Mouse (Mus musculus) regulatory T cell (primary cell): ENCODE data around the gene Emb.

Experiments
- in situ Hi-C: fragments of 300-600 bp; cut with MboI, MseI; formaldehyde crosslinking; loops from one replicate; pipeline ENCODE4 v1.15.1; 2025; ENCODE audit warnings: high pct_unique_total_duplicates

Gene Emb

DNA sequence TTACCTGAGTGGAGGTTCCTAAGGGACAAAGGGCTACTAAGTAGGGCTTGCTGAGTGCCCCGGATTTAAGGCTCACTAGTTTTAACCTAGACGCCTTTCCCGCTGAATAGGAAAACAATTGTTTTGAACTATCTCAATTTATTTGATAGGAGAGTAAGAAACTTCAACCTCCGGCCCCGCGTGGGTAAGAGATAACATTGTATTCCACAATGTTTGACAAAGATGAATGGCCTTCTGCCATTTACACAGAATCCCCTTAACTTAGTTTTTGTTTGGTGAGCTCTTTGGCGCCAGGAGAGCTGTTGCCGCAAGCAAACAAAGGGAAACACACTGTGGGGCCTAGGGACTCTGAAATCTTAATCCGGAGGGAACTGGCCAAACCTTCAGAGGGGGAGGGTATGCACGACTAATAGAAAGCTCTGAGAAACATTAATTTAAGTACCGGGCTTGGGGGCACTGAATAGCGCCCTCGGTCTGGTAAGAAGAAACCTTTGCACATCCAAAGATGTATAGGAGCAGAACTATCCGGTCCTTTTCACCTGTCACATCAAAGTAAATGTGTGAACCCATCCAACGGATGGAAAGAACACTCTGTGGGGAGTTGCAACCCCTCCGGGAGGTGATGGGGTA lies 11.7 kb downstream of the Emb start:
- in situ Hi-C loops, result loop anchor here (10.0 to 25.0 kb wide), 2 partner anchors 195 to 1167 kb away; partner anchors contain the start of genes B430218F22Rik, Mrps30 and Parp8

DNA sequence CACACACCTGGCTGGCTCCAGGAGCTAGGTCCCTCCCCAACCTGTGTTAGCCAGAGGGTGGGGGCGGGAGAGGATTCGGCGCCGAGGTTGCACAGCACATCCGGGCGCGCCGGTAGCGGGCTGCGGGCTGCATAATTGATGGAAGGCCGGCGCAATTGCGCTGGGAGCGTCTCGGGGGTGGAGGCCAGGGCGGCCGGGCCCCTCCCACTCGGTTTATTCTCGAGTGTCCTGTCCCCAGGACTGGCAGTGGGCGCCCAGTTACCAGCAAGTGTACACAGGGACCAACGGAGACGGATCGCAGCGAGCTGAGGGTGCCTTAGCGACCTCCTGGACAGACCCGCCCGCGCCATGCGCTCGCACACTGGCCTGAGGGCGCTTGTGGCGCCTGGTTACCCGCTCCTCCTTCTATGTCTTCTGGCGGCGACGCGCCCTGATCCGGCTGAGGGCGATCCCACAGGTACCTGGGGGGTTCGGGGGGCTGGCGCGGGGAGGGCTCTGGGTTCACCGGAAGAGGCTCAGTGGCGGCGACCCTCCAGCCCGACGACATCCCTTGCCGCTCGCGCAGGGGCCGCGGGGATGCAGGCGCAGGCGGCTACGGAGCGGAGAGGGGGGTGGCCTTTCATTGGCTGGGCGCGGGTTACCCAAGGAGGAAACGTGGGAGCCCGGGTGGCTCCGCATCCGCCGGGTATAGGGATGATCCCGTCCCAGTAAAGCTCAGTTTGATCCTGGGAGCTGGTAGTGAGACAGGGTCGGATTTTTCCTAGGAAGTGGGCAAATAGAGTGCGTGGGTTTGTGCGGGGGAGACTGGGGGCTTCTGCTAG lies 12.4 kb downstream of the Emb start, which contains the start of gene Gm17509:
Gm17509 (minus strand) TSS at position 575 of the 821 bp plus-strand sequence.
- in situ Hi-C loops, result loop anchor here (25.0 kb wide), 1 partner anchor 1167 kb away; the partner anchor contains the start of genes B430218F22Rik and Mrps30

DNA sequence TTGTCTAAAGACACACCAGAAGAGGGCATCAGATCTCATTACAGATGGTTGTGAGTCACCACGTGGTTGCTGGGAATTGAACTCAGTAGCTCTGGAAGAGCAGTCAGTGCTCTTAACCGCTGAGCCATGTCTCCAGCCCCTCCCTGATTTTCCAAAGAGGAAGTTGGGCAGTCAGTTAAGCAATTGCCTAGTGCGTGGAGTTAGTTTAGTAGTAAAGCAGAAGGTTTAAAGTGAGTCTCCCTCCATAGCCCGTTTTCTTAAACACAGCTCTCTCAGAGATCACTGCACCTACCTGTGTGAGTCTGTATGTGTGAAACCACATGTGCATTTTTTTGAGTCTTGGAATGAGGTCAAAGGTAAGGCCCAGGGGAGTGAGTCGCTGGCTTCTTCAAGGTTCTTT lies 14.8 kb downstream of the Emb start:
- in situ Hi-C loops, result loop anchor here (25.0 kb wide), 1 partner anchor 1164 kb away; the partner anchor contains the start of genes B430218F22Rik and Mrps30

DNA sequence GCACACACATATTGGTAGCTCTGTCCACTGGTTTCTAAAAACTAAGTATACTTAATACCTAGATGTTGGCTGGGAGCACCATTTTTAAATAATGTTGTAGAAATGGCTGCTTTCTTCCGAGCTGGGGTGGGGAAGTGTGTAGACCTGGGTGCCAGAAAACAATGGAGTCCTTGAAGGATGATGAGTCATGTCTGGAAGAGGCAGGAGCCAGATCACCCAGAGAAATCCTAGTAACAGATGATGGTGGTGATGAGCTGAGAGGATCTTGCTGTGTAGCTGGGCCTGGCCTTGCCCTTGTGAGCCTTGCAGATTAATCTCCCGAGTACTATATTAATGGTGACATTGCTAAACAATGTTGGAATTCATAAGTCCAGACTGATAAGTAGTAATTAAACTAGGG lies 16.6 kb downstream of the Emb start:
- in situ Hi-C loops, result loop anchor here (25.0 kb wide), 1 partner anchor 1162 kb away; the partner anchor contains the start of genes B430218F22Rik and Mrps30

- in situ Hi-C loops, result no loop called here
Observed at GRCm38 (mm10) chr13:117225561-117225960, 17.2 kb downstream of the Emb start.

DNA sequence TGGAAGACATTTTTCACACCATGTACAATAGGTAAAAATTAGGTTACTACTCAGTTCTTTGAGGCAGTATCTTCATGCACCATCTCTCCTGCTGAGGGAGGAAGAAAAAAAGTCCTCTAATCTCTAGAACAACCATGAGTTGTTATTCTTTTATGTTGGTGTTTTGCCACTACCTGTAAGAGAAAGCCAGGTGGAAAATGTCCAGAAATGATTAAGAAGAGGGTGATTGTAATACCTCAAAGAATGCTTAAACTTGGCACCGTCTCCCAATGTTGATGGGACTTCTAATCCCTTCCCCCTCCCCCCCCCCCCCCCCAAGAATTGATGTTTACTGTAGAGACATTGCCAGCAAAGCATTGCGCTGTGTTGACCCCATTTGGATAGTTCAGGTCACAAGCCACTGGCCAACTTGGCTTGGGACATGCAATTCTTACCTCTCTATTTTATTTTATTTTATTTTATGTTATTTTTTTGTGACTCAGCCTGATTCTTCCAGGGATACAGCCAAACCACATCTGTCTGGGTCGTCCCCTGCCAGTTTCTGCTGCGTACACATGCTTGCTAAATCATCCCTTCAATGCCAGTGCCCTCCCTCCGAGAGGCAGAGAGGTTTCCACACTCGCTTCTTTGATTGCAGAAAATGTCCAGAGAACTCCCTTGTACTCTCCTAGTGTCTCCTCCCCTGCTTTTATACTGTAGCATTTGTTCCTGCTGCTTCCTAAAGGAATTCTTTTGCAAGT lies 22.2 kb downstream of the Emb start:
- in situ Hi-C loops, result no loop called here

- in situ Hi-C loops, result no loop called here
Observed at GRCm38 (mm10) chr13:117233808-117234207, 25.5 kb downstream of the Emb start.

- in situ Hi-C loops, result no loop called here
Observed at GRCm38 (mm10) chr13:117234486-117234885, 26.1 kb downstream of the Emb start.

GRCm38 (mm10) chr13:117235530-117236212 lies 27.3 kb downstream of the Emb start:
- in situ Hi-C loops, result loop anchor here (5.0 kb wide), 1 partner anchor 33 kb away; no protein-coding TSS in a partner anchor

DNA sequence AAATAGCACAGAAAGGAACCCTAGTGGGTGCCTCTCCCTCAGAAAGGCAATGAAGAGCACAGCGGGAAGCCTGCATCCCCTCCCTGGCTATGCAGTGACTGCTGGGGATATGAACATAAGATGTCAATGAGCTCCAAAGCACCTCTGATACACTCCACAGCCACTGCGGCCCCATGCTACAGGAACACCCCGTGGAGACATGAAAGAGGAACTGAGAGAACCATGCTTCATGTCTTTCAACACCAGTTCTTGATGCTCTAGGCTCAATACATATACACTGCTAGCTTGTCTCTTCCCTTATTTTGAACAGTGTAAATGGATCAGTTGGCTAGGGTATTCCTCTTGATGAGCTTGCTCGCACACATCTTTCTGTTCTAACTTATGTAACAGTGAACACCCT lies 28.8 kb downstream of the Emb start:
- in situ Hi-C loops, result loop anchor here (5.0 kb wide), 1 partner anchor 35 kb away; no protein-coding TSS in a partner anchor

- in situ Hi-C loops, result no loop called here
Observed at GRCm38 (mm10) chr13:117242063-117242462, 33.7 kb downstream of the Emb start.

DNA sequence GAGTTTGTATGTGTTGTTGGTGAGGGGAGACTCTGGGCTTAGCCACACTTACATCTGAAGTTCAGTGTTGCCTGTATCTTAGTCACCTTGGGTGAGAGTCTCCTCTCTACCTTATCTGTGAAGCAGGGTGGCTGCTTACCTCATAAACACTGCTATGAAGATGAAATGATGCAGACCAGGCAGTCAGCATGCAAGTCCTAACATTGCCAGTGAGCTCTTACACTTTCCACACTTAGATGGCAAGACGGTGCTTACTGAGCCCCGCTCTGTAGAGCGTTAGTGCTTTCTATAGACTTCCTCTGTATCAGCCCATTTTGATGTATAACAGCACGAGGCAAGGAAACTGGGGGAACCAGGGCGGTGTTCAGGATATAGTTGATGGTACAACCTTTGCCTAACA lies 34.3 kb downstream of the Emb start:
- in situ Hi-C loops, result no loop called here

DNA sequence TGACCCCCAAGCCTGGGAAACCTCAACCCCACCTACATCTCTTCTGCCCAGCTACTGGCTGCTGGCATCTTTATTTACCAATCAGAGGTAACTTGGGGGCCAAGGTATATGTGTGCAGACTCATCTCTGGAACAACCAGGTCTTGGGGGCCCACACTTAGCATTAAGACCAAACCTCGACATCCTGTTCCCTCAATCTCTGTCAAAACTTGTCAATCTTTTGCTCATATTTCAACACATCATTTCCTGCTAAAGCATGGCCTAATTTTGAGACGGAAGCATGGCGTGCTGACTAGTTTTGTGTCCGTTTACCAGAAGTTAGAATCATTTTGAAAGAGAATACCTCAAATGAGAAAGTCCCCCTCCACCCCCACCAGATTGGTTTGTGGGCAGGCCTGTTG lies 52.4 kb downstream of the Emb start:
- in situ Hi-C loops, result no loop called here

DNA sequence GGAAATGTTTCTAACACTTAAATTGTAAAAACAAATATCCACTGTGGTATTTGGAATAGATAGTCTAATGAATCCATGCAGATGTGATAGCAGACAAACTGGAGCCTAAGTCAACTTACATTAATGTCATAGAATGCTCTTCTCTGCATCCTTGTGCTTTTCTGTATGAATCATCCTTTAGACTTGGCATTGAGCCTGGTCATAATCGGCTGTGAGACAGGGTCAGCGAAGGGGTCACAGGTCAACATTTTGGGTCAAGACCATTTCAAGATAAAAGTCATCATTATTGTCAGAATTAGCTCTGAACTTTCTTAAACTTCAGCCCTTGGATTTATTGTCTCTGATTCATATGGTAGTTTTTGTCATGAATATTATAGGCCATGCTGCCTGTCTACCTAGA lies 57.8 kb downstream of the Emb start:
- in situ Hi-C loops, result no loop called here

DNA sequence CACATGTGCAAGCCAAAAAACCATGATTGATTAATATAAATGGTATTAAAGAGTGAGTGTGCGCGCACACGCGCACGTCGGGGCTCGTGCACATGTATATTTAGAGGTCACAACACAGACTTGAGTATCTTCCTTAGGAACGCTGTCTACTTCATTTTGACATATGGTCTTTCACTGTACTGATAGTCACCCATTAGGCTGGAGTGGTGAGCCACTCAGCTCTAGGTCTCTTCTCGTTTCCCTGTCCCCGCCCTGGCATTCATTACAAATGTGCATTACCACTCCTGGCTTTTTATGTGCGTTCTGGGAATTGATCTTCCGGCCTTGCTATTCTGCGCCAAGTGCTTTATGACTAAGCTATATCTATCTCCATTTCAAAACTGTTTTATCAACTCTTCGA lies 59.6 kb downstream of the Emb start:
- in situ Hi-C loops, result no loop called here

GRCm38 (mm10) chr13:117284036-117284435 lies 75.7 kb downstream of the Emb start:
- in situ Hi-C loops, result no loop called here

DNA sequence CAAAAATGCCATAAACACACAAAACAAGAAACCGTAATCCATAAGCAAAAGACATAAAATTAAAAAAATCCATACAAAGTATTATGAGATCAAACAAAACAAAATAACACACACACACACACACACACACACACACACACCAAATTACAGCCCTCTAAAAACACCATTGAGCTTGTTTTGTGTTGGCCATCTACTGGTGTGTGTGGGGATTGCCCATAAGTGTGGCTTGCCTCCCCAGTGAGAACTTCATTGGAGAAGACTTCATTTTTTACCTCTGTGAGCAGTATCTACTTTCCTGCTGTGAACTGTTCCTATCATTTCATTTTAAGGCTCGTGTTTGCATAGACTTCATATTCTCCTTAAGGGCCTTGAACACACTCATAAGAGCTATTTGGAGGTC lies 78.6 kb downstream of the Emb start:
- in situ Hi-C loops, result loop anchor here (5.0 kb wide), 1 partner anchor 80 kb away; the partner anchor contains the start of gene Emb

- in situ Hi-C loops, result loop anchor here (5.0 kb wide), 1 partner anchor 80 kb away; the partner anchor contains the start of gene Emb
Observed at GRCm38 (mm10) chr13:117287400-117287799, 79.1 kb downstream of the Emb start.

- in situ Hi-C loops, result loop anchor here (5.0 kb wide), 1 partner anchor 82 kb away; the partner anchor contains the start of gene Emb
Observed at GRCm38 (mm10) chr13:117289494-117290270, 81.3 kb downstream of the Emb start.
